Mouse (Mus musculus) stomach, postnatal 0 days (tissue): ENCODE data around the gene Slco2a1. TPM values are rescaled to one million over a fixed set of nuclear protein-coding genes. Genes with fewer than 3 reads are reported as not detected.

Experiments
- ATAC-seq: fragments of 200-750 bp; cut with Nextera tagmentation; 2 replicates; pipeline ENCODE4 v1.8.0; 2017; ENCODE audit not compliant: low FRiP score, low TSS enrichment
- DNase-seq: peaks from one replicate; pipeline ENCODE4 v3.0.0-alpha.2; 2016; ENCODE audit warnings: low spot score
- H3K27ac ChIP-seq: fragments of 300-500 bp; sonication (generic); replicated peaks from 2 replicates; pipeline ENCODE4 v1.5.1; 2014; ENCODE audit warnings: mild to moderate bottlenecking, control low read depth
- H3K27me3 ChIP-seq: fragments of 300-500 bp; sonication (generic); 2 replicates; pipeline ENCODE4 v1.6.1; 2014; ENCODE audit warnings: low read length; ENCODE audit not compliant: control insufficient read depth, insufficient read depth
- H3K36me3 ChIP-seq: fragments of 300-500 bp; sonication (generic); 2 replicates; pipeline ENCODE4 v1.6.1; 2014; ENCODE audit warnings: low read length, mixed read lengths; ENCODE audit not compliant: control insufficient read depth, insufficient read depth
- H3K4me1 ChIP-seq: fragments of 300-500 bp; sonication (generic); replicated peaks from 2 replicates; pipeline ENCODE4 v1.6.1; 2014; ENCODE audit warnings: antibody characterized with exemption; ENCODE audit not compliant: control insufficient read depth, insufficient read depth
- H3K4me2 ChIP-seq: fragments of 300-500 bp; sonication (generic); replicated peaks from 2 replicates; pipeline ENCODE4 v1.6.1; 2014; ENCODE audit warnings: low read depth, mild to moderate bottlenecking, control low read depth, moderate library complexity
- H3K4me3 ChIP-seq: fragments of 300-500 bp; sonication (generic); 2 replicates; pipeline ENCODE4 v1.5.1; 2014; ENCODE audit warnings: low read depth, low read length, control low read depth
- H3K9ac ChIP-seq: fragments of 300-500 bp; sonication (generic); 2 replicates; pipeline ENCODE4 v1.6.1; 2014; ENCODE audit warnings: mild to moderate bottlenecking, low read length, control low read depth, mixed read lengths
- H3K9me3 ChIP-seq: fragments of 300-500 bp; sonication (generic); 2 replicates; pipeline ENCODE4 v1.6.1; 2016; ENCODE audit warnings: low read length; ENCODE audit not compliant: control insufficient read depth
- CTCF ChIP-seq: IDR thresholded peaks from 2 replicates; pipeline ENCODE4 v1.5.1; 2016; ENCODE audit warnings: antibody characterized with exemption, low read depth, mild to moderate bottlenecking, moderate library complexity
- EP300 ChIP-seq: optimal IDR thresholded peaks from 2 replicates; pipeline ENCODE3; 2016; ENCODE audit warnings: antibody characterized with exemption
- WGBS: fragments of 180-500 bp; shearing (Covaris S2); extraction: QIAGEN DNeasy Blood & Tissue Kit; methylation state at CpG from one replicate; pipeline ENCODE4 v1.1.7; 2014; 5-methylcytosine and 5-hydroxymethylcytosine counted together
- polyA plus RNA-seq: library from polyadenylated mRNA; unstranded; fragments of >200 nt; fragmentation: Nextera tagmentation; extraction: Ambion mirVana; gene quantifications from 2 replicates; pipeline ENCODE4 v1.2.1, GENCODE M21; 2015

The Slco2a1 gene
- polyA plus RNA-seq, 1 experiment from 2014 or later = 22.3 TPM

- H3K9ac ChIP-seq = no peak overlapping the region
- DNase-seq (no peak), ATAC-seq (no peak)
- H3K27ac ChIP-seq = no peak overlapping the region
- no peak for TF ChIP-seq EP300
- no peak for TF ChIP-seq CTCF
- H3K36me3 ChIP-seq = no peaks in the 10 kb centered on the region
- WGBS = 30% methylated on average over 4 of the region's 4 CpGs
- H3K4me1 ChIP-seq = no peaks in the 10 kb centered on the region
- no peaks in the 10 kb centered on the region for H3K27me3 ChIP-seq
- no peaks in the 10 kb centered on the region for H3K9me3 ChIP-seq
- no peak overlapping the region for H3K4me2 ChIP-seq
- no peak overlapping the region for H3K4me3 ChIP-seq
Observed at GRCm38 (mm10) chr9:103143881-103144280, 155.4 kb downstream of the Slco2a1 start.

GRCm38 (mm10) chr9:103145351-103145750 lies 156.8 kb downstream of the Slco2a1 start:
- TF ChIP-seq EP300 = no peak
- no peak for TF ChIP-seq CTCF
- ATAC-seq (no peak), DNase-seq (no peak)
- Histone ChIP-seq H3K27me3 (no peaks in the 10 kb centered on the region), H3K9ac (no peak overlapping the region), H3K4me3 (no peak overlapping the region), H3K27ac (no peak overlapping the region), H3K9me3 (no peaks in the 10 kb centered on the region), H3K36me3 (no peaks in the 10 kb centered on the region), H3K4me1 (no peaks in the 10 kb centered on the region), H3K4me2 (no peak overlapping the region)
- 69% methylated on average over 5 of the region's 5 CpGs for WGBS

Other genes with a start within 250 kb of the Slco2a1 start
- 16.8 and 24.2 TPM in 2 replicates for gene Ryk, start 153.8 kb upstream of the Slco2a1 start, polyA plus RNA-seq
- gene Rab6b, start 123.1 kb downstream of the Slco2a1 start, polyA plus RNA-seq = 3.3 and 4.1 TPM in 2 replicates
- gene Srprb, start 213.4 kb downstream of the Slco2a1 start, polyA plus RNA-seq = 29.4 and 33.7 TPM in 2 replicates
- gene Gm20425, start 241.6 kb downstream of the Slco2a1 start, polyA plus RNA-seq = 9.3 and 10.4 TPM in 2 replicates
- 83.4 and 105 TPM in 2 replicates for gene Trf, start 241.7 kb downstream of the Slco2a1 start, polyA plus RNA-seq